In genomic region chr5:41744234-41744633, GRCm38 (mm10) we compare ENCODE assay signal across 23 mouse cellular contexts. TPM values are rescaled to one million over a fixed set of nuclear protein-coding genes. Genes with fewer than 3 reads are reported as not detected.
DNase-seq lines count a peak whose midpoint lies in the region; ATAC-seq and TF ChIP-seq lines count a peak whose summit lies in the region.
"Had no signal": no experiment of that assay in that cellular context is flagged by ENCODE, and none has a peak within 500 bp of the region (broad histone marks: within the 10 kb centered on the region; RNA-seq: fewer than 3 reads in every experiment).

No protein-coding gene starts in this region.

- no peaks in the 10 kb centered on the region for H3K36me3 ChIP-seq in neural tube, embryonic 15.5 days
- H3K36me3 ChIP-seq: embryonic facial prominence, embryonic 15.5 days; hindbrain, embryonic 15.5 days; lung, embryonic 15.5 days had no signal

- no peaks in the 10 kb centered on the region for H3K4me1 ChIP-seq in neural tube, embryonic 15.5 days
- H3K4me1 ChIP-seq: embryonic facial prominence, embryonic 15.5 days; forebrain, embryonic 13.5 days; hindbrain, embryonic 15.5 days; lung, embryonic 15.5 days had no signal

- ATAC-seq in neural tube, embryonic 15.5 days (ENCODE audit: low FRiP score), result no peak

- no peak overlapping the region for H3K27ac ChIP-seq in layer of hippocampus, adult 2 months
- H3K27ac ChIP-seq in neural tube, embryonic 15.5 days (replicated peaks), result no peak overlapping the region
- H3K27ac ChIP-seq: embryonic facial prominence, embryonic 15.5 days; forebrain, embryonic 13.5 days; hindbrain, embryonic 15.5 days; lung, embryonic 15.5 days had no signal

- H3K4me3 ChIP-seq in layer of hippocampus, adult 2 months, result no peak overlapping the region
- no peak overlapping the region for H3K4me3 ChIP-seq in neural tube, embryonic 15.5 days (replicated peaks)
- H3K4me3 ChIP-seq: embryonic facial prominence, embryonic 15.5 days; forebrain, embryonic 13.5 days; hindbrain, embryonic 15.5 days; lung, embryonic 15.5 days had no signal

- 11% methylated on average over 7 of the region's 7 CpGs for WGBS in neural tube, embryonic 15.5 days

- peaks cover 59% of the 10 kb centered on the region for H3K27me3 ChIP-seq in neural tube, embryonic 15.5 days (replicated peaks)

- H3K9ac ChIP-seq in neural tube, embryonic 15.5 days (replicated peaks), result no peak overlapping the region
- H3K9ac ChIP-seq: embryonic facial prominence, embryonic 15.5 days; forebrain, embryonic 13.5 days; hindbrain, embryonic 15.5 days; lung, embryonic 15.5 days had no signal

- H3K9me3 ChIP-seq in neural tube, embryonic 15.5 days (replicated peaks), result no peaks in the 10 kb centered on the region
- H3K9me3 ChIP-seq: embryonic facial prominence, embryonic 15.5 days; forebrain, embryonic 13.5 days; hindbrain, embryonic 15.5 days; lung, embryonic 15.5 days had no signal

- TF ChIP-seq CTCF in layer of hippocampus, adult 2 months (conservative IDR thresholded peaks at IDR 0.05), result peak; percentile 36

- no peak overlapping the region for H3K4me2 ChIP-seq in neural tube, embryonic 15.5 days
- H3K4me2 ChIP-seq: embryonic facial prominence, embryonic 15.5 days; forebrain, embryonic 13.5 days; hindbrain, embryonic 15.5 days; lung, embryonic 15.5 days had no signal

- DNase-seq in layer of hippocampus, adult 2 months (ENCODE audit: low spot score in 2 of 2), result no peak
- no peak for DNase-seq in layer of hippocampus, postnatal 36 days
- DNase-seq in neural tube, embryonic 10.5 days (ENCODE audit: extremely low spot score, low spot score), result peak; percentile 14
- peak; percentile 75 for DNase-seq in ZHBTc4 (ENCODE audit: low read depth, low spot score)
- no peak for DNase-seq in heart, adult 8-10 months (ENCODE audit: low spot score)
- no peak for DNase-seq in adrenal gland, postnatal 25 days
- DNase-seq: cerebellum, adult 8-10 months; gastrocnemius, postnatal 14 days; heart, postnatal 10 days; kidney, adult 18-20 months; kidney, postnatal 25 days; layer of hippocampus, adult 9-11 months had no signal

RNA-seq across cellular contexts. Expression of gene Nkx3-2, which starts 20.1 kb away (rescaled TPM):
- not detected for total RNA-seq in layer of hippocampus, adult 2 months (2021)
- total RNA-seq in layer of hippocampus, postnatal 36 days (2021), result not detected
- 0.23 and 0.82 TPM in 2 replicates for polyA plus RNA-seq in neural tube, embryonic 15.5 days (2015; fragmentation: Nextera tagmentation; extraction: Ambion mirVana)
- total RNA-seq in heart, adult 8-10 months (2022), result not detected
- not detected in 2 replicates for total RNA-seq in adrenal gland, postnatal 25 days (2021)
- total RNA-seq: adrenal gland, postnatal 4 days; gastrocnemius, postnatal 14 days; heart, postnatal 10 days; left cerebral cortex, postnatal 14 days; liver, adult 2 months; megakaryocyte, adult 5-6 weeks; neutrophil, adult 5-6 weeks had no signal
- polyA plus RNA-seq: cortical plate, adult 2 months; forebrain, embryonic 13.5 days; hindbrain, embryonic 15.5 days; liver, adult 2 months; lung, embryonic 15.5 days had no signal

RNA-seq across cellular contexts. Expression of gene Rab28, which starts 36.3 kb away (rescaled TPM):
- 10 to 100 TPM; 80.5 to 87.3 TPM for total RNA-seq in layer of hippocampus, adult 2 months (2021)
- 10 to 100 TPM; 87.2 to 90.0 TPM for total RNA-seq in layer of hippocampus, postnatal 36 days (2021)
- polyA plus RNA-seq in neural tube, embryonic 15.5 days (2015; fragmentation: Nextera tagmentation; extraction: Ambion mirVana), result 56.5 and 63.7 TPM in 2 replicates
- total RNA-seq in heart, adult 8-10 months (2022), result 100 to 1,000 TPM in 1 of 4 experiments, 10 to 100 TPM in 3; 95.5 to 106 (median 97.0) TPM
- total RNA-seq in adrenal gland, postnatal 25 days (2021), result 41.7 and 58.6 TPM in 2 replicates

Comparison
In these comparisons a context has a peak if more than half of its experiments do, and no peak if none do; other contexts are left out.
1. DNase-seq: peak in neural tube, embryonic 10.5 days (single experiment) and ZHBTc4 (single experiment); none in layer of hippocampus, adult 2 months (0 of 2), layer of hippocampus, postnatal 36 days (0 of 2), heart, adult 8-10 months (single experiment) and adrenal gland, postnatal 25 days (single experiment).